Mouse (Mus musculus): ENCODE results near the gene Otoa.
A peak's percentile ranks its signal among the peaks of the same experiment; 100 is the strongest.

Otoa gene

GRCm38 (mm10) chr7:121081350-121081749 lies at the start of gene Otoa:
Gene Otoa (plus strand): TSS chr7:121081650.
- DNase-seq = no peak

- DNase-seq = peak; percentile 93 to 94
Observed at GRCm38 (mm10) chr7:121033856-121034652, 47.4 kb upstream of the Otoa start, which contains the start of gene Mettl9. Gene Mettl9 (plus strand): TSS chr7:121034445.

GRCm38 (mm10) chr7:121034701-121035141 lies 46.7 kb upstream of the Otoa start:
- no peak for DNase-seq

GRCm38 (mm10) chr7:121035161-121035721 lies 46.2 kb upstream of the Otoa start:
- DNase-seq = peak; percentile 32 to 36

- DNase-seq = no peak
Observed at GRCm38 (mm10) chr7:121040595-121040994, 40.9 kb upstream of the Otoa start.

- DNase-seq = no peak
Observed at GRCm38 (mm10) chr7:121041989-121042388, 39.5 kb upstream of the Otoa start.

GRCm38 (mm10) chr7:121043004-121043403 lies 38.4 kb upstream of the Otoa start:
- no peak for DNase-seq

- DNase-seq = no peak
Observed at GRCm38 (mm10) chr7:121043510-121043909, 37.9 kb upstream of the Otoa start.

- DNase-seq = no peak
Observed at GRCm38 (mm10) chr7:121044251-121044650, 37.2 kb upstream of the Otoa start.

- no peak for DNase-seq
Observed at GRCm38 (mm10) chr7:121045671-121046453, 35.6 kb upstream of the Otoa start.

GRCm38 (mm10) chr7:121047624-121048023 lies 33.8 kb upstream of the Otoa start:
- DNase-seq = no peak

GRCm38 (mm10) chr7:121053071-121053470 lies 28.4 kb upstream of the Otoa start:
- DNase-seq = no peak

GRCm38 (mm10) chr7:121059477-121060218 lies 21.8 kb upstream of the Otoa start:
- no peak for DNase-seq

GRCm38 (mm10) chr7:121064309-121064708 lies 17.1 kb upstream of the Otoa start:
- DNase-seq = peak; percentile 2 to 8

- DNase-seq = no peak
Observed at GRCm38 (mm10) chr7:121071276-121071675, 10.2 kb upstream of the Otoa start.

GRCm38 (mm10) chr7:121072506-121072905 lies 8.9 kb upstream of the Otoa start:
- DNase-seq = no peak

GRCm38 (mm10) chr7:121074281-121074680 lies 7.2 kb upstream of the Otoa start, which contains the start of gene Igsf6:
Gene Igsf6 (minus strand): TSS chr7:121074572.
- no peak for DNase-seq

- DNase-seq = no peak
Observed at GRCm38 (mm10) chr7:121074801-121075400, 6.5 kb upstream of the Otoa start.

GRCm38 (mm10) chr7:121075416-121075815 lies 6.0 kb upstream of the Otoa start:
- DNase-seq = no peak

- DNase-seq = no peak
Observed at GRCm38 (mm10) chr7:121077311-121077710, 4.1 kb upstream of the Otoa start.

- peak; percentile 33 to 47 for DNase-seq
Observed at GRCm38 (mm10) chr7:121077829-121078228, 3.6 kb upstream of the Otoa start.

GRCm38 (mm10) chr7:121081816-121082215 lies 366 bp downstream of the Otoa start:
- no peak for DNase-seq

All from B cell, adult 2 months (primary cell).